Mouse (Mus musculus) hindbrain, postnatal 0 days (tissue): ENCODE measurements at regions not wholly inside any gene's neighbourhood (a gene's known extent, or its start where the extent isn't known, plus 50 kb on each side); places are given as distances from the start of the nearest gene placed in this dataset.

Source experiments
- ATAC-seq: fragments of 200-750 bp; cut with Nextera tagmentation; 2 replicates; pipeline ENCODE4 v1.8.0; 2017; ENCODE audit warnings: mild to moderate bottlenecking, moderate TSS enrichment, moderate library complexity
- DNase-seq: peaks from one replicate; pipeline ENCODE4 v3.0.0-alpha.2; 2015; ENCODE audit warnings: low spot score
- H3K27ac ChIP-seq: fragments of 300-500 bp; sonication (generic); 2 replicates; pipeline ENCODE4 v1.5.1; 2014; ENCODE audit warnings: mild to moderate bottlenecking
- H3K27me3 ChIP-seq: fragments of 300-500 bp; sonication (generic); 2 replicates; pipeline ENCODE4 v1.6.1; 2014; ENCODE audit warnings: low read length, mixed read lengths; ENCODE audit not compliant: insufficient read depth
- H3K36me3 ChIP-seq: fragments of 300-500 bp; sonication (generic); 2 replicates; pipeline ENCODE4 v1.6.1; 2014; ENCODE audit warnings: low read length, mixed read lengths; ENCODE audit not compliant: insufficient read depth
- H3K4me1 ChIP-seq: fragments of 300-500 bp; sonication (generic); 2 replicates; pipeline ENCODE4 v1.6.1; 2014; ENCODE audit warnings: antibody characterized with exemption, low read length, mixed read lengths; ENCODE audit not compliant: insufficient read depth
- H3K4me2 ChIP-seq: fragments of 300-500 bp; sonication (generic); 2 replicates; pipeline ENCODE4 v1.6.1; 2014; ENCODE audit warnings: low read depth, mild to moderate bottlenecking, low read length, moderate library complexity, mixed read lengths
- H3K4me3 ChIP-seq: fragments of 300-500 bp; sonication (generic); 2 replicates; pipeline ENCODE4 v1.5.1; 2014; ENCODE audit warnings: low read length
- H3K9ac ChIP-seq: fragments of 300-500 bp; sonication (generic); replicated peaks from 2 replicates; pipeline ENCODE4 v1.6.1; 2014; ENCODE audit warnings: mild to moderate bottlenecking, low read length, moderate library complexity, mixed read lengths
- H3K9me3 ChIP-seq: fragments of 300-500 bp; sonication (generic); 2 replicates; pipeline ENCODE4 v1.6.1; 2016; ENCODE audit warnings: low read length, mixed read lengths
- CTCF ChIP-seq: IDR thresholded peaks from 2 replicates; pipeline ENCODE4 v1.5.1; 2016; ENCODE audit warnings: antibody characterized with exemption, control low read depth, low read depth
- WGBS: fragments of 180-500 bp; shearing (Covaris S2); extraction: QIAGEN DNeasy Blood & Tissue Kit; methylation state at CpG from one replicate; pipeline ENCODE4 v1.1.7; 2014; 5-methylcytosine and 5-hydroxymethylcytosine counted together

DNA sequence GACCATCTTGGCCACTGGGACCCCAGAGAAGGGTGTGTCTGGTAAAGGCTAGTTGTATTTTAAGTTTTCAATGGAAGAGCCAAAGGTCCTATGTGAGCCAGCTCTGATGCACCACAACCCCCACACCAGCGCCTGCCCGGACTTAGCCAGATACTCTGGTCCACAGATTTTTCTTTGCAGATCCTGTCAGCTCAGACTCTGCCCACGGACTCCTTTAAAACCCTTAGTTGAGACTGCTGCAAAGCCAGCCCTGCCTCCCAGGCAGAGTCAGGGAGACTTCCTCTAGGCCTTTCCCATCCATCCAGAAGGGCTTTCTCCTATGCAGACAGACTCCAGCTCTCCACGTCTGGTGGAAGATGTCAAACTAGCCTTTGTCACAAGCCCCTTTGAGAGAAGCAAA, 115.2 kb downstream of the Vegfa start:
- WGBS, result 73% methylated on average over 4 of the region's 4 CpGs

GRCm38 (mm10) chr17:45914706-45915240, 117.4 kb downstream of the Vegfa start:
- no peaks in the 10 kb centered on the region for H3K27me3 ChIP-seq
- no peak overlapping the region for H3K9ac ChIP-seq
- no peak overlapping the region for H3K4me2 ChIP-seq
- DNase-seq (no peak), ATAC-seq (no peak)
- no peak overlapping the region for H3K27ac ChIP-seq
- H3K36me3 ChIP-seq, result no peaks in the 10 kb centered on the region
- WGBS, result 84% methylated on average over 9 of the region's 9 CpGs
- no peak for TF ChIP-seq CTCF
- H3K4me3 ChIP-seq, result no peak overlapping the region
- H3K4me1 ChIP-seq, result no peaks in the 10 kb centered on the region
- no peaks in the 10 kb centered on the region for H3K9me3 ChIP-seq

More for the DNA sequence above, 115.2 kb downstream of the Vegfa start:
- Histone ChIP-seq H3K9ac (no peak overlapping the region), H3K36me3 (no peaks in the 10 kb centered on the region), H3K4me2 (no peak overlapping the region), H3K9me3 (no peaks in the 10 kb centered on the region), H3K4me1 (no peaks in the 10 kb centered on the region), H3K27me3 (no peaks in the 10 kb centered on the region), H3K4me3 (no peak overlapping the region), H3K27ac (no peak overlapping the region)
- ATAC-seq (no peak), DNase-seq (no peak)
- TF ChIP-seq CTCF, result no peak

GRCm38 (mm10) chr17:45914237-45914636, 117.9 kb downstream of the Vegfa start:
- WGBS, result 87% methylated on average over 1 of the region's 1 CpGs
- ATAC-seq, result no peak
- Histone ChIP-seq H3K27ac (no peak overlapping the region), H3K4me2 (no peak overlapping the region), H3K4me1 (no peaks in the 10 kb centered on the region), H3K9me3 (no peaks in the 10 kb centered on the region), H3K4me3 (no peak overlapping the region), H3K36me3 (no peaks in the 10 kb centered on the region), H3K9ac (no peak overlapping the region), H3K27me3 (no peaks in the 10 kb centered on the region)
- no peak for TF ChIP-seq CTCF
- no peak for DNase-seq

DNA sequence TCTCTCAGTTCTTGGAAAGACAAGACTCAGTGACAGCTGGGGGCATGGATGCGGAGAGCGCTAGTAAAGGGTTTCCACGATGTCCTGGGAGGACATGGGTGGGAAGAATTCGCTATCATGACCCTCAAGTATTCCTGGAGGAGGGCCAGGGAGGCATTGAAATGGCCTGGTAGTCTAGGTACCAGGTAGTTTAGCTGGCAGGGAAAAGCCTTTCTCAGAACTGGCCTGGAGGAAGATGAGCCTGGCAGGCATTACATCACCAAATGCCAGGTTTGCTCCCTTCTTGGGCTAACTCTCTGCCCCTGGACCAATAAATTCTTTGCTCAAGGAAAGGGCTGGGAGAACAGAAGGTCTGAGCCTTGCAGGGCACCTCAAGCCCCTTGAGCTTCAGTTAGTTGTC, 118.5 kb downstream of the Vegfa start:
- H3K4me1 ChIP-seq, result no peaks in the 10 kb centered on the region
- no peak for DNase-seq
- ATAC-seq, result no peak
- no peaks in the 10 kb centered on the region for H3K9me3 ChIP-seq
- 89% methylated on average over 4 of the region's 4 CpGs for WGBS
- no peaks in the 10 kb centered on the region for H3K36me3 ChIP-seq
- TF ChIP-seq CTCF, result no peak
- H3K27me3 ChIP-seq, result no peaks in the 10 kb centered on the region
- H3K4me3 ChIP-seq, result no peak overlapping the region
- H3K27ac ChIP-seq, result no peak overlapping the region
- H3K4me2 ChIP-seq, result no peak overlapping the region
- H3K9ac ChIP-seq, result no peak overlapping the region

- H3K9me3 ChIP-seq, result no peaks in the 10 kb centered on the region
- DNase-seq, result no peak
- no peaks in the 10 kb centered on the region for H3K36me3 ChIP-seq
- no peak overlapping the region for H3K4me2 ChIP-seq
- H3K27ac ChIP-seq, result no peak overlapping the region
- no peaks in the 10 kb centered on the region for H3K4me1 ChIP-seq
- H3K27me3 ChIP-seq, result no peaks in the 10 kb centered on the region
- 87% methylated on average over 3 of the region's 3 CpGs for WGBS
- no peak for ATAC-seq
- no peak overlapping the region for H3K9ac ChIP-seq
- no peak overlapping the region for H3K4me3 ChIP-seq
- no peak for TF ChIP-seq CTCF
Observed at GRCm38 (mm10) chr17:45912165-45912564, 120.0 kb downstream of the Vegfa start.

- TF ChIP-seq CTCF, result no peak
- Histone ChIP-seq H3K36me3 (no peaks in the 10 kb centered on the region), H3K4me3 (no peak overlapping the region), H3K9me3 (no peaks in the 10 kb centered on the region), H3K27ac (no peak overlapping the region), H3K4me2 (no peak overlapping the region), H3K4me1 (no peaks in the 10 kb centered on the region), H3K9ac (no peak overlapping the region), H3K27me3 (no peaks in the 10 kb centered on the region)
- no peak for ATAC-seq
- WGBS, result 85% methylated on average over 13 of the region's 13 CpGs
- DNase-seq, result no peak
Observed at GRCm38 (mm10) chr17:45911201-45911731, 120.9 kb downstream of the Vegfa start.

DNA sequence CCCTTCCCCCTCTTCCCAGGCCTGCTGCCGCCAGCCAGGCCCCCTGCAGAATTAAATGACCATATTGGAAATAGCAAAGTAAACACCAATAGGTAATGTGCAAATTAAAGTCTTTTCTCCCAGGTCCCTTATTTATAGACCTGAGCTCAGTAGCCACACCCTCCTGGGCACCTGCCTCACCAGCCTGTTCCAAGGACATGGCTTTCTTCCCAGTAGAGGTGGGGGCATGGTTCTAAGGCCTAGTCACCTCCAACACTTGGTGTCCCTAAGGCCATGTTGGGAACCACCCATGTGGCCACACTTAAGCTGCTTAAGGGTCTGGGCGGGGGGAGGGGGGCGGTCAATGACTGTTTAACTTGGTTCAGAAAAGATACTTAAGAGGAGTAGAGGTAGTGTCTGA, 121.9 kb downstream of the Vegfa start:
- DNase-seq (no peak), ATAC-seq (no peak)
- Histone ChIP-seq H3K4me1 (no peaks in the 10 kb centered on the region), H3K4me2 (no peak overlapping the region), H3K27ac (no peak overlapping the region), H3K9ac (no peak overlapping the region), H3K27me3 (no peaks in the 10 kb centered on the region), H3K9me3 (no peaks in the 10 kb centered on the region), H3K4me3 (no peak overlapping the region), H3K36me3 (no peaks in the 10 kb centered on the region)
- WGBS, result 83% methylated on average over 3 of the region's 3 CpGs
- no peak for TF ChIP-seq CTCF
